Mouse (Mus musculus) heart, embryonic 16.5 days (tissue): ENCODE measurements around the gene Itsn2. TPM values are rescaled to one million over a fixed set of nuclear protein-coding genes. Genes with fewer than 3 reads are reported as not detected.

Source experiments
- ATAC-seq: fragments of 200-750 bp; cut with Nextera tagmentation; replicated peaks from 2 replicates; pipeline ENCODE4 v1.8.0; 2017; ENCODE audit warnings: moderate number of reproducible peaks; ENCODE audit not compliant: insufficient read depth, low FRiP score; ENCODE audit errors: extremely low read depth
- H3K27ac ChIP-seq: fragments of 300-500 bp; sonication (generic); 2 replicates; pipeline ENCODE4 v1.5.1; 2014; ENCODE audit warnings: mild to moderate bottlenecking, low read length, control low read depth, moderate library complexity
- H3K27me3 ChIP-seq: fragments of 300-500 bp; sonication (generic); 2 replicates; pipeline ENCODE4 v1.6.1; 2014; ENCODE audit warnings: low read length, mixed read lengths; ENCODE audit not compliant: control insufficient read depth, insufficient read depth
- H3K36me3 ChIP-seq: fragments of 300-500 bp; sonication (generic); 2 replicates; pipeline ENCODE4 v1.6.1; 2014; ENCODE audit not compliant: control insufficient read depth, insufficient read depth
- H3K4me1 ChIP-seq: fragments of 300-500 bp; sonication (generic); 2 replicates; pipeline ENCODE4 v1.6.1; 2014; ENCODE audit warnings: low read length, mixed read lengths; ENCODE audit not compliant: control insufficient read depth, insufficient read depth
- H3K4me2 ChIP-seq: fragments of 300-500 bp; sonication (generic); 2 replicates; pipeline ENCODE4 v1.6.1; 2014; ENCODE audit warnings: low read depth, mild to moderate bottlenecking, control low read depth, low read length
- H3K4me3 ChIP-seq: fragments of 300-500 bp; sonication (generic); 2 replicates; pipeline ENCODE4 v1.5.1; 2014; ENCODE audit warnings: mild to moderate bottlenecking, control low read depth, low read length
- H3K9ac ChIP-seq: fragments of 300-500 bp; sonication (generic); 2 replicates; pipeline ENCODE4 v1.6.1; 2014; ENCODE audit warnings: low read length, control low read depth
- H3K9me3 ChIP-seq: fragments of 300-500 bp; sonication (generic); replicated peaks from 2 replicates; pipeline ENCODE4 v1.6.1; 2016; ENCODE audit warnings: low read length; ENCODE audit not compliant: control insufficient read depth
- WGBS: fragments of 180-500 bp; shearing (Covaris S2); extraction: QIAGEN DNeasy Blood & Tissue Kit; methylation state at CpG from one replicate; pipeline ENCODE4 v1.1.7; 2014; 5-methylcytosine and 5-hydroxymethylcytosine counted together
- polyA plus RNA-seq: library from polyadenylated mRNA; unstranded; fragments of >200 nt; fragmentation: Nextera tagmentation; extraction: Ambion mirVana; gene quantifications from 2 replicates; pipeline ENCODE4 v1.2.1, GENCODE M21; 2015

Gene Itsn2
- polyA plus RNA-seq, 1 experiment from 2014 or later, result 32.1 TPM

- H3K9ac ChIP-seq, result no peak overlapping the region
- H3K27ac ChIP-seq, result no peak overlapping the region
- H3K4me2 ChIP-seq, result no peak overlapping the region
- H3K36me3 ChIP-seq, result peaks cover 23% of the 10 kb centered on the region
- no peaks in the 10 kb centered on the region for H3K9me3 ChIP-seq
- H3K27me3 ChIP-seq, result no peaks in the 10 kb centered on the region
- WGBS, result 69% methylated on average over 8 of the region's 8 CpGs
- no peak overlapping the region for H3K4me3 ChIP-seq
- peaks cover 5% of the 10 kb centered on the region for H3K4me1 ChIP-seq
- no peak for ATAC-seq
Measured at GRCm38 (mm10) chr12:4708881-4709604, 116.6 kb downstream of the Itsn2 start.

GRCm38 (mm10) chr12:4709926-4710325 is 117.5 kb downstream of the Itsn2 start:
- Histone ChIP-seq H3K36me3 (peaks cover 23% of the 10 kb centered on the region), H3K4me1 (peaks cover 5% of the 10 kb centered on the region), H3K4me3 (no peak overlapping the region), H3K4me2 (no peak overlapping the region), H3K9me3 (no peaks in the 10 kb centered on the region), H3K27ac (no peak overlapping the region), H3K9ac (no peak overlapping the region), H3K27me3 (no peaks in the 10 kb centered on the region)
- 87% methylated on average over 7 of the region's 7 CpGs for WGBS
- no peak for ATAC-seq

DNA sequence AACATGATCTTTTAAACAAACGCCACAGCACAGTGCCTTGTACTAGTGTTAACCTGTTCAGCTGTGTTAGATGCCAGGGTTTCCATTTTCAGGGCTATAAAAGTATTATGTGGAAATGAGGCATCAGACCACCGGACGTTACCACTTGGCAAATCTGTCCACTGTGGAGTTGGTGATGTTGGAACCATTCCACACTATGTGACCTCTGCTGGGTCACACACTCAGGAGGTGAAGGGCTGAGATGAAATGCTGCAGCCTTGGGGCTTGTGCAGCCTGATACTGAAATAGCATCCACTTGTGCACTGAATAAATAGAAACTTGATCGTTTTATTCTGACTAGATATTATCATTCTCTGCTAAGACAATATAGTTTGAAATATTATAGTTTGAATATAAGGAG is 120.9 kb downstream of the Itsn2 start:
- 47% methylated on average over 4 of the region's 4 CpGs for WGBS
- peaks cover 14% of the 10 kb centered on the region for H3K36me3 ChIP-seq

DNA sequence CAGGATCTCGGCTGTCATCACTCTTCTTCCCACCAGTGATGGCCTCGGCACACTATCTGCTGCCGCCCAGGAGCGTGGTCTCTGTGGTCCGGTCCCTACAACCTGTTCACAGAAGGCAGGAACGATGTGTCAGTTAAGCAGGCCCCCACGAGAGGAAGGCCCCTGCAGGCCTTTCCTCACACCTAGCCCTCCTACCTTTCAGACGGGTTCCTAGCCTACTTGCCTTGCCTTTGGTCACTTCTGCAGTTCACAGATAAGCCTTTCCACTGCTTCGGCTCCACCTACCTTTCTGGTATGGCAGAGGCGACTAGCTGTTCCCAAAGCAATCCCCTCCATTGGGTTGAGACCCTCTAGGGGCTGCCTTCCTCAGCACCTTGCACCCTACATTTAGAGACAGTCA is 123.2 kb downstream of the Itsn2 start:
- 59% methylated on average over 10 of the region's 10 CpGs for WGBS
- Histone ChIP-seq H3K27ac (no peak overlapping the region), H3K27me3 (no peaks in the 10 kb centered on the region)

More for the DNA sequence above, 120.9 kb downstream of the Itsn2 start:
- Histone ChIP-seq H3K4me1 (peaks cover 5% of the 10 kb centered on the region), H3K27ac (no peak overlapping the region), H3K9me3 (no peaks in the 10 kb centered on the region), H3K9ac (no peak overlapping the region), H3K4me2 (no peak overlapping the region), H3K4me3 (no peak overlapping the region), H3K27me3 (no peaks in the 10 kb centered on the region)
- ATAC-seq, result peak; percentile 56; the same call in 1 of the 2 replicates

GRCm38 (mm10) chr12:4717417-4717816 is 125.0 kb downstream of the Itsn2 start:
- 10% methylated on average over 7 of the region's 7 CpGs for WGBS

More for the DNA sequence above, 123.2 kb downstream of the Itsn2 start:
- H3K4me3 ChIP-seq, result no peak overlapping the region
- no peak overlapping the region for H3K9ac ChIP-seq
- no peak for ATAC-seq
- no peaks in the 10 kb centered on the region for H3K9me3 ChIP-seq
- H3K36me3 ChIP-seq, result peaks cover 13% of the 10 kb centered on the region
- H3K4me2 ChIP-seq, result no peak overlapping the region
- peaks cover 9% of the 10 kb centered on the region for H3K4me1 ChIP-seq

GRCm38 (mm10) chr12:4719066-4719761 is 126.8 kb downstream of the Itsn2 start:
- no peak overlapping the region for H3K4me2 ChIP-seq
- no peak overlapping the region for H3K4me3 ChIP-seq
- H3K9ac ChIP-seq, result no peak overlapping the region
- H3K9me3 ChIP-seq, result no peaks in the 10 kb centered on the region
- no peaks in the 10 kb centered on the region for H3K27me3 ChIP-seq
- WGBS, result 50% methylated on average over 13 of the region's 13 CpGs
- H3K27ac ChIP-seq, result no peak overlapping the region
- no peaks in the 10 kb centered on the region for H3K36me3 ChIP-seq
- 0 out of 2 replicates have a peak, but pooled peaks cover 4% of the 10 kb centered on the region for H3K4me1 ChIP-seq
- no peak for ATAC-seq

More at GRCm38 (mm10) chr12:4717417-4717816, 125.0 kb downstream of the Itsn2 start:
- H3K4me3 ChIP-seq, result no peak overlapping the region
- no peaks in the 10 kb centered on the region for H3K9me3 ChIP-seq
- no peak overlapping the region for H3K27ac ChIP-seq
- 0 out of 2 replicates have a peak overlapping the region, but pooled peaks have one; percentile 6 for H3K9ac ChIP-seq
- no peak for ATAC-seq
- peaks cover 6% of the 10 kb centered on the region for H3K36me3 ChIP-seq
- no peaks in the 10 kb centered on the region for H3K27me3 ChIP-seq
- H3K4me2 ChIP-seq, result peak overlapping the region; percentile 28; the same call in 1 of the 2 replicates
- peaks cover 9% of the 10 kb centered on the region for H3K4me1 ChIP-seq

DNA sequence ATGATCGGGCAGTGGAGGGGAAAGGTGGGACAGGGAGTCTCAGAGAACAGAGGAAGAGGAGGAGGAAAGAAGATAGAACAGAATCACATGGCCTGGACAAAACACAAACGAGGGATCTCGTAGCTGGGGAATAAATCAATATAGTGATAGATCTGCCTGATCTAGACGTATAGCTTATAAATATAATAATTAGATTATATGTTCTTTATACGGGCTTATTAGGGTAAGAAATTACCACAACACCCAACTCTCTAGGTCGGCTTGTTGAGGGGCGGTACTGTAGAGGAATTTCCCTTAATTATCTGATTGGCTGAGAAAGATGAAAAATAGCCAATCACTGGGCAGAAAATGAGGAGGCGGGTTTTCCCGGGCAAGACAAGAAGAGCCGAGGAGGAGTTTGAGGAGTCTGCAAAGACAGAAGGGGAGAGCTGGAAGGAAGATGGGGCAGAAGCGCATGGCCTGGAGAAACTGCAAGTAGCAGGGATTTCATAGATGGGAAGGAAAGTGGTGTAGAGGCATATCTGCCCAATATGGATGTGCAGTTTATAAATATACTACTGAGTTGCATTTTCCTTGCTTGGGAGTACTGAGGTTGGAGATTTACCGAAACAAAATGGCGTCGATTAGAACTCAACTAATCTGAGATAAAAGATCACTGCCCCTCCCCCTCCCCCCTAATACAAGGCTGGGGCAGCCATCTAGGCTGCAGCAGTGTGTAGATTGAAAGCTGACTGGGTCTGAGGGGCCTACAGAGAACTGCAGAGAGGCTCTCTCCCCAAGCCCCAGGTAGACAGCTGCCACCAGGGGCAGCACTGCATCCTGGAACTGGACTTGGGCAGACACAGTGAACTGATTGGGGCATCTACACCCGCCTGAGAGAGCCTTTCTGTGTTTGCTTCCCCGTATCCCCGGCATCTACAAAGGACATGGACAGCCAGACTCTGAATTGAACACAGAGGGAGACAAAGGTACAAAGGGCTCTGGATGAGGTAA is 127.6 kb downstream of the Itsn2 start:
- 70% methylated on average over 17 of the region's 17 CpGs for WGBS
- Histone ChIP-seq H3K4me1 (0 out of 2 replicates have a peak, but pooled peaks cover 4% of the 10 kb centered on the region), H3K36me3 (no peaks in the 10 kb centered on the region), H3K4me3 (no peak overlapping the region), H3K27me3 (no peaks in the 10 kb centered on the region), H3K9me3 (no peaks in the 10 kb centered on the region), H3K4me2 (no peak overlapping the region), H3K9ac (no peak overlapping the region), H3K27ac (no peak overlapping the region)
- no peak for ATAC-seq

GRCm38 (mm10) chr12:4729165-4729564 is 136.7 kb downstream of the Itsn2 start:
- H3K4me1 ChIP-seq, result no peaks in the 10 kb centered on the region
- H3K36me3 ChIP-seq, result no peaks in the 10 kb centered on the region
- no peak overlapping the region for H3K4me3 ChIP-seq
- no peak overlapping the region for H3K9ac ChIP-seq
- no peaks in the 10 kb centered on the region for H3K9me3 ChIP-seq
- no peaks in the 10 kb centered on the region for H3K27me3 ChIP-seq
- ATAC-seq, result no peak
- WGBS, result 91% methylated on average over 3 of the region's 3 CpGs
- H3K27ac ChIP-seq, result no peak overlapping the region
- H3K4me2 ChIP-seq, result no peak overlapping the region
